11 mouse cellular contexts compared by ENCODE assay signal in the genomic region with DNA sequence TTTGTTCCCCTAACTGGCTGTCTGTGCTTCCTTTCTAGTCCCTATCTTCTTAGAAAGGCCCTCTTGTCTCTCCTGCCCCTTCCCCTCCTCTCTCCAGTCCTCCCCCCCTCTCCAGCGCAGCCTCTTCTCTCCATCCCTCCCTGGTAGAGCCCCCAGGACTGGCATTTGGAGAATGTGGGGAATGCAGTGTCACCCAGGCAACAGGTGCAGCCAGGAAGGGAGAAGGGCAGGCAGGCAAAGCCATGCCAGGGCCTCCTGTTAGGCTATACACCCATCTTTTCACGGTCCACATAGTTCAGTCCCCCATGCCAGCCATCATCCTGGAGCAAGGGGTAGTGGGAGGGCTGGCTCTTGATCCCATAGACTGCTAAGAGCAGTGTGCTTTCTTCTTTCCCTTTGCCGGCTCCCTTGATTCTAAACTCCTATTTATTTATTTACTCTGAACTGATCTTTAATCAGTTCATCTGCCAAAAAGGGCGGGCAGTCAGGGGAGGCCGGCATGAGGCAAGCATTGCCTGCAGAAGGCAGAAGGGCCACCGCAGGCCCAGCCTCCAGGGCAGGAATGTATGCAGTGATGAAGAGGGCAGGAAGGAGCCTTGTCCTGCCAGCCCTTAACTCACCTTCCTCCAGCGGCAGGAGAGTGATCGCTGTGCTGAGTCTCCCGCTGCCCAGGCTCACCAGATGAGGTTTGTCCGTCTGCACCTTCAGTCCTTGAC. TPM values are rescaled to one million over a fixed set of nuclear protein-coding genes. Genes with fewer than 3 reads are reported as not detected.
DNase-seq lines count a peak whose midpoint lies in the region; ATAC-seq lines count a peak whose summit lies in the region.
"Had no signal": no experiment of that assay in that cellular context is flagged by ENCODE, and none has a peak within 500 bp of the region (broad histone marks: within the 10 kb centered on the region; RNA-seq: fewer than 3 reads in every experiment).

No protein-coding gene starts in this region.

- 0 out of 2 replicates have a peak, but pooled peaks cover 11% of the 10 kb centered on the region for H3K36me3 ChIP-seq in heart, embryonic 10.5 days
- no peaks in the 10 kb centered on the region for H3K36me3 ChIP-seq in hindbrain, embryonic 10.5 days
- H3K36me3 ChIP-seq: liver, embryonic 13.5 days had no signal

- no peak for ATAC-seq in frontal cortex, adult (ENCODE audit: low TSS enrichment)

- H3K9me3 ChIP-seq in heart, embryonic 10.5 days, result no peaks in the 10 kb centered on the region
- no peaks in the 10 kb centered on the region for H3K9me3 ChIP-seq in hindbrain, embryonic 10.5 days
- H3K9me3 ChIP-seq: liver, embryonic 13.5 days had no signal

- 38% methylated on average over 10 of the region's 10 CpGs for WGBS in heart, embryonic 10.5 days
- WGBS in hindbrain, embryonic 10.5 days, result 44% methylated on average over 10 of the region's 10 CpGs

- peaks cover 62% of the 10 kb centered on the region for H3K4me1 ChIP-seq in heart, embryonic 10.5 days
- H3K4me1 ChIP-seq in hindbrain, embryonic 10.5 days (replicated peaks), result peaks cover 74% of the 10 kb centered on the region

- peak overlapping the region; percentile 76 for H3K27ac ChIP-seq in heart, embryonic 10.5 days
- H3K27ac ChIP-seq in hindbrain, embryonic 10.5 days, result peak overlapping the region; percentile 73
- H3K27ac ChIP-seq: liver, embryonic 13.5 days had no signal

- no peaks in the 10 kb centered on the region for H3K27me3 ChIP-seq in heart, embryonic 10.5 days (ENCODE audit: insufficient read depth, poor library complexity, severe bottlenecking)
- no peaks in the 10 kb centered on the region for H3K27me3 ChIP-seq in hindbrain, embryonic 10.5 days (ENCODE audit: insufficient read depth, poor library complexity, severe bottlenecking)

- no peak for DNase-seq in heart, embryonic 10.5 days (ENCODE audit: low spot score)
- DNase-seq in heart, postnatal 10 days, result no peak
- peak; percentile 93 for DNase-seq in Muller cell, postnatal 12 days (ENCODE audit: inconsistent ontology term)
- DNase-seq in hindbrain, embryonic 10.5 days (ENCODE audit: low spot score), result no peak
- DNase-seq in kidney, postnatal 25 days, result peak; percentile 69 to 75
- DNase-seq in layer of hippocampus, postnatal 14 days (ENCODE audit: low spot score in 2 of 2), result no peak
- no peak for DNase-seq in adrenal gland, adult 8-10 months
- DNase-seq: liver, embryonic 13.5 days had no signal

- H3K4me3 ChIP-seq in heart, embryonic 10.5 days, result no peak overlapping the region; the same call in 1 of the 2 replicates
- H3K4me3 ChIP-seq in hindbrain, embryonic 10.5 days, result 0 out of 2 replicates have a peak overlapping the region, but pooled peaks have one; percentile 7
- H3K4me3 ChIP-seq: liver, embryonic 13.5 days had no signal

- intact Hi-C loops in heart, postnatal 10 days (cut with DNase I), result no loop called here

RNA-seq across cellular contexts. Expression of gene Phldb1, which starts 8.4 kb away (rescaled TPM):
- 29.1 and 34.7 TPM in 2 replicates for polyA plus RNA-seq in heart, embryonic 10.5 days (2016; fragmentation: Nextera tagmentation; extraction: Ambion mirVana)
- total RNA-seq in heart, postnatal 10 days (2021), result 100 to 1,000 TPM; 127 to 130 TPM
- polyA plus RNA-seq in hindbrain, embryonic 10.5 days (2016; fragmentation: Nextera tagmentation; extraction: Ambion mirVana), result 45.4 and 49.5 TPM in 2 replicates
- total RNA-seq in layer of hippocampus, postnatal 14 days (2021), result 10 to 100 TPM; 98.3 to 98.6 TPM
- 10 to 100 TPM; 31.7 to 64.7 (median 48.5) TPM for total RNA-seq in adrenal gland, adult 8-10 months (2022)
- total RNA-seq: neutrophil, adult 5-6 weeks had no signal

RNA-seq across cellular contexts. Expression of gene Arcn1, which starts 41.1 kb away (rescaled TPM):
- 159 and 167 TPM in 2 replicates for polyA plus RNA-seq in heart, embryonic 10.5 days (2016; fragmentation: Nextera tagmentation; extraction: Ambion mirVana)
- total RNA-seq in heart, postnatal 10 days (2021), result 100 to 1,000 TPM; 103 to 114 TPM
- 154 and 170 TPM in 2 replicates for polyA plus RNA-seq in hindbrain, embryonic 10.5 days (2016; fragmentation: Nextera tagmentation; extraction: Ambion mirVana)
- 100 to 1,000 TPM; 102 to 109 TPM for total RNA-seq in layer of hippocampus, postnatal 14 days (2021)
- total RNA-seq in adrenal gland, adult 8-10 months (2022), result 100 to 1,000 TPM; 172 to 185 (median 176) TPM

RNA-seq across cellular contexts. Expression of gene Ift46, which starts 41.1 kb away (rescaled TPM):
- polyA plus RNA-seq in heart, embryonic 10.5 days (2016; fragmentation: Nextera tagmentation; extraction: Ambion mirVana), result 77.2 and 84.8 TPM in 2 replicates
- total RNA-seq in heart, postnatal 10 days (2021), result 10 to 100 TPM; 42.6 to 50.5 TPM
- polyA plus RNA-seq in hindbrain, embryonic 10.5 days (2016; fragmentation: Nextera tagmentation; extraction: Ambion mirVana), result 124 and 152 TPM in 2 replicates
- total RNA-seq in layer of hippocampus, postnatal 14 days (2021), result 10 to 100 TPM; 74.9 to 88.5 TPM
- total RNA-seq in adrenal gland, adult 8-10 months (2022), result 100 to 1,000 TPM in 2 of 4 experiments, 10 to 100 TPM in 2; 77.7 to 116 (median 99.6) TPM

RNA-seq across cellular contexts. Expression of gene Treh, which starts 53.6 kb away (rescaled TPM):
- not detected in 2 replicates for polyA plus RNA-seq in heart, embryonic 10.5 days (2016; fragmentation: Nextera tagmentation; extraction: Ambion mirVana)
- not detected for total RNA-seq in heart, postnatal 10 days (2021)
- not detected in 2 replicates for polyA plus RNA-seq in hindbrain, embryonic 10.5 days (2016; fragmentation: Nextera tagmentation; extraction: Ambion mirVana)
- not detected for total RNA-seq in layer of hippocampus, postnatal 14 days (2021)
- not detected for total RNA-seq in adrenal gland, adult 8-10 months (2022)
- total RNA-seq: layer of hippocampus, adult 18-20 months; neutrophil, adult 5-6 weeks had no signal
- polyA plus RNA-seq: liver, embryonic 13.5 days had no signal

Comparison
In these comparisons a context has a peak if more than half of its experiments do, and no peak if none do; other contexts are left out.
1. DNase-seq: peak in Muller cell, postnatal 12 days (single experiment) and kidney, postnatal 25 days (2 of 2); none in heart, embryonic 10.5 days (single experiment), heart, postnatal 10 days (0 of 2), hindbrain, embryonic 10.5 days (single experiment), layer of hippocampus, postnatal 14 days (0 of 2) and adrenal gland, adult 8-10 months (single experiment).